Mouse (Mus musculus) frontal cortex, adult 2 months (tissue): ENCODE measurements around the gene C530008M17Rik. TPM values are rescaled to one million over a fixed set of nuclear protein-coding genes. Genes with fewer than 3 reads are reported as not detected.
"Not testable (repeated sequence)": the region's sequence is repeated elsewhere in the genome, so short reads cannot be mapped to it uniquely, and the experiment has no call there.

Source experiments
- DNase-seq, 2 experiments: peaks; one replicate each; pipeline ENCODE4 v3.0.0; 2022; ENCODE audit warnings: low spot score in 1 of 2; ENCODE audit errors: extremely low spot score in 1 of 2
- polyA plus RNA-seq: library from polyadenylated mRNA; depleted of rRNA; stranded (reverse); fragments of >200 nt; gene quantifications from 2 replicates; pipeline ENCODE4 v1.2.3, GENCODE M21; 2012; rRNA removed

The C530008M17Rik gene
- polyA plus RNA-seq, 1 experiment = 38.0 TPM

DNA sequence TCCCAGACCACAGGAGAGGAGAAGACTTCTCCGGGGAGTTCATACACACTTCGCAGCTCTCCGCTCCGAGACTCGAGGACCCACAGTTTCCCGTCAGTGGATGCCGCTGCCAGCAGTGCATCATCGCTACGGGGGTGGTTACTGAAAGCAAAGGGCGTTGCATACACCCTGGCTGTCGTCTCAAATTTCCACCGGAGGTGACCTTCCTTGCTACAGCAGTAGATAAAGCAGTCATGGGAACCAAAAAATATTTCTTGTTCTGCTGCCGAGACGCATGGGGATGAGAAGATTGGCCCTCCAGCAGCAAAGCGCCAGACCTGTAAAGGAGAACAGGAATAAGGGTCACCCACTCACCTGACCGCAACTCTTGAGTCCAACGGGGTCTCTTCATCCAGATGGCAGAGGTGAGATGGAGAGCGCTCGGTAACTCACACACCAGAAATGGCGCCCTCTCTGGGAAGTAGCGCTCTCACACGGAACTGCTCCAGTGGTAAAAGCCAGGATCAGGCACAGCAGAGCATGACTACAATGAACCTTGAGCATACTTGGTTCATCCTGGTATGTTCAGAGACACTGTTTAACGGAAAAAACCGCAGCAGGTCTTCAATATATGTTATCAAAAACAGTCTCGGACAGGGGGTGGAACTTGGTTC, 219.9 kb downstream of the C530008M17Rik start:
- no peak for DNase-seq

DNA sequence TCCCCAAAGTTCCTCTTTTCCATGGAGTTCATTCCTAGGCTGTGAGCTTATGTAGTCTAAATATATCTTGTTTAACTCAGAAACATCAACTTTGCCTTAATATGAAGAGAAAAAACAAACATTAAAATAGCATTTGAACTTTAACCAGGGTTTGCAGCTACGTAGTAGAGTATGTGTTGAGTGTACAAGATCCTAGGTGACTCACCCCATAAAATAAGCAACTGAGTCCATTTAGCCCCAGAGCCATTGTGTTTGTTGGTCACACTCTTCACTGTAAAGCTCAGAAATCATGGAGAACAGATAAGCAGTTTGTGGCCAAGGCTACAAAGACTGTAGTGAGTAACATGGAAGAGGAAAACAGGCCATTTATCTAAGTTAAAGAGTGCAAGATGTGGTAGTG, 227.8 kb downstream of the C530008M17Rik start:
- DNase-seq = no peak

DNA sequence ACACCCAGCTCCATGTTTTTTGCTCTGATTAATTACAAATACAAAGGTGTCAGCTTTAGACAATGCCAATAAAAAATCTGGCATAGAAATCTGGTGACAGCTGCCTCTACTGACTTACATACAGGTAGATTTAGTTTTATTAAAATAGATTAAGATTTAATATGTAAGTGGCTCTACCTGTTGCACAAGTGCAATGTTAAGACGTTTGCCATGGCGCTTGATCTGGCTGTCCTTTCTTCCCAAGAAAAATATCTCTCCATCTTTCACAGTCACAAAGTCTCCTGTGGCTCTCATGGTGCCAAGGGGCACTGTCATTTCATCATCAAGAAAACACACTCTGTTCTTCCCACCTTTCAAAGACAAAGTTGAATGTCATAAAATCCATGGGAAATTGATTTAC, 230.7 kb downstream of the C530008M17Rik start:
- no peak for DNase-seq

DNA sequence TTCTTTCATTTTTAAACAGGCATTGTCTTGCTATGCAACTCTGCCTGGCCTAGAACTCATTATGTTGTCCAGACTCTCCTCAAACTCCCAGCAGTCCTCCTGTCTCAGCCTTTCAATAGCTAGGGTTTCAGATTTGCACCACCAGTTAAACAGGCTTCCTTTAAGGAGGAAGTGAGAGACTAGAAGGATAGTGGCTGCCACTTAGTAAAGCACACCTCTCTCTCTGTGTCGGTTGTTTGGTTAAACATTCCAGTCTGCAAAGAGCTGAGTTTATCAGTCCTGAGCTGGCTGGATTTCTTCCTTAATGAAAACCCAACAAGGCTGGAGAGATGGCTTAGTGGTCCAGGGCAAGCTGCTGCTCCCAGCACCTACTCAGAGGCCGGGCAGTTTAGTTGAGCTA, 236.3 kb downstream of the C530008M17Rik start:
- DNase-seq = no peak

GRCm38 (mm10) chr5:76893084-76893483, 236.8 kb downstream of the C530008M17Rik start:
- DNase-seq = no peak

DNA sequence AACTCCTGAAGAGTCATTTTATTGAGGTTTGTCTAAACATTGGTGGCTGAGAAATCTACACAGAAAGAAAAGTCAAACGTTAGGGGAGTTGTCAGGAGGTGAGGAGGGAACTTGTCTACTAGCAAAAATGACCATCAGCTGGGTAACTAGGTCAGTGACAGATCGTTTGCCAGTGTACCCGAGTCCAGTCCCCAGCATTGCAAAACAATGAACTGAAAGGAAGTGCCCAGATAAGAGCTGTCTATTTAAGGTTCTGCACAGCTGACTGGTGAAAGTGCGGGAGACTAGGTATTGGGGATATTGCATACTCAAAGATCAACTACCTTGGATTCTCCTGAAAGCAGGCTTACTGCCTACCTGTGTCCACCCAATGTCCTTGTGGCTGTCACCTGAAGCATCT, 245.8 kb downstream of the C530008M17Rik start:
- DNase-seq = no peak

DNA sequence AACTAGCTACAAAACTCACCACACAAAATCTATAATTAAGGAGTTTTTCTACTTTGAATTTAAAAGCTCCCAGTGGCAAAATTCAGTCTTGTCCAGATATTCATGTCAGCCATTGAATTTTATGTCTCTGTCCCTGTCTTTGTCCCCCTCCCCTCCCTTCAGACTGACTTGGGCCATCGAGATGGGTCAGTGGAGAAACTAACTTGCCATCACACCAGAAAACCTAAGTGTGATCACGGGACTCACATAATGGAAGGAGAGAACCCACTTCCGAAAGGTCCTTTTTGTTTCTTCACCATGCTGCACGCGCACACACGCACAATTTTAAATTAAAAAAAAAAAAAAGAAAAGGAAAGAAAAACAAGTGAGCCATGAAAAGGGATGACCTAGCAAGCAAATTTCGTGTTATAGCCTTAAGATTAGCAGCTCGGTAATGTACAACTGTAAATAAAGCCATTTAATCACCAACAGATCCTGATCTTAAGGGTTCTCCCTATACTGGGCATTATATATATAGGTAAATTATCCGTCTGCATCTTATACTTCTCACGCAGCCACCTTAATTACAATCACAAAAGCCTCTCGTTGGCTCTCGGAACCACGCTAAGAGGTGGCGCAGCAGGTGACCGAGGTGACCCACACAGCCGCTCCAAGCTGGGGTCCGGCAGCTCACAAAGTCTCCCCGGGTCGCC, 248.5 kb downstream of the C530008M17Rik start:
- DNase-seq = no peak

- DNase-seq = peak; percentile 79 to 97
Observed at GRCm38 (mm10) chr5:76905405-76906154, 249.3 kb downstream of the C530008M17Rik start, which contains the start of gene Aasdh. Gene Aasdh (minus strand): TSS chr5:76905514.

- DNase-seq = no peak
Observed at GRCm38 (mm10) chr5:76906155-76906499, 249.8 kb downstream of the C530008M17Rik start.

GRCm38 (mm10) chr5:76910807-76911206, 254.5 kb downstream of the C530008M17Rik start:
- DNase-seq = no peak

- not testable (repeated sequence) for DNase-seq
Observed at GRCm38 (mm10) chr5:76912522-76912921, 256.2 kb downstream of the C530008M17Rik start.

DNA sequence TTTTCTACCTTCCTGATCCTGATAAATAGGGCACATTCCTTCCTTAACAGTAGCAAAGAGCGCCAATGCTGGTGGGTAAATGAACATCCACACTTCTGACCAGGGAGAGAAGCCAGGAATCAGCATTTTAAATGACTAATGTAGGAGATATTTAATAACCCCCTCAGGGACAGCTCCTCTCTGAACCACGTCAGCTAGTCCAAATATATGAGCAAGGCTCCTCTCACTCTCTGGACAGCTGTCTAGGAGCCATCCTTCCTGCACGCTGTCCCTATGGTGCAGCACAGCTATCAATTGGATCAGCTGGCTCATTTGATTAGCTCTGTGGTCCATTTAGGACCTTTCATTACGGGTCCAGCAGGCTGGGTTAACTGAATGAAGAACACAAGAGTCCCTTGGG, 266.5 kb downstream of the C530008M17Rik start:
- DNase-seq = no peak

Other genes with a start within 250 kb of the C530008M17Rik start
- gene Gm7271, start 172.5 kb upstream of the C530008M17Rik start, polyA plus RNA-seq = not detected in 2 replicates
- 92.8 and 114 TPM in 2 replicates for gene Exoc1, start 127.2 kb upstream of the C530008M17Rik start, polyA plus RNA-seq
- gene Cep135, start 67.8 kb upstream of the C530008M17Rik start, polyA plus RNA-seq = 6.7 and 8.0 TPM in 2 replicates
- gene Aasdh, start 249.0 kb downstream of the C530008M17Rik start, polyA plus RNA-seq = 25.1 and 28.7 TPM in 2 replicates